Mouse (Mus musculus): ENCODE results near the gene Gm42517. TPM values are rescaled to one million over a fixed set of nuclear protein-coding genes. Genes with fewer than 3 reads are reported as not detected.

The Gm42517 gene
- polyA plus RNA-seq, 1 experiment from 2014 or later: 0.05 TPM

- no peaks in the 10 kb centered on the region for H3K9me3 ChIP-seq (replicated peaks)
- ATAC-seq (ENCODE audit: low read depth): no peak
- H3K27ac ChIP-seq: no peak overlapping the region
- no peak overlapping the region for H3K9ac ChIP-seq
- peaks cover 41% of the 10 kb centered on the region for H3K36me3 ChIP-seq
- H3K4me3 ChIP-seq (replicated peaks): no peak overlapping the region
- 68% methylated on average over 6 of the region's 6 CpGs for WGBS (ENCODE audit: insufficient replicate concordance)
- peaks cover 6% of the 10 kb centered on the region; the same call in 1 of the 2 replicates for H3K4me1 ChIP-seq (replicated peaks)
- no peak for DNase-seq
- no peak overlapping the region for H3K4me2 ChIP-seq
- H3K27me3 ChIP-seq: no peaks in the 10 kb centered on the region
These were observed 19.9 kb downstream of the Gm42517 start for GRCm38 (mm10) chr5:108347843-108348242.

- DNase-seq: no peak
- Histone ChIP-seq H3K9me3 (replicated peaks) (no peaks in the 10 kb centered on the region), H3K27ac (no peak overlapping the region), H3K4me1 (replicated peaks) (peaks cover 6% of the 10 kb centered on the region; the same call in 1 of the 2 replicates), H3K36me3 (peaks cover 41% of the 10 kb centered on the region), H3K4me2 (no peak overlapping the region), H3K9ac (no peak overlapping the region), H3K27me3 (no peaks in the 10 kb centered on the region), H3K4me3 (replicated peaks) (no peak overlapping the region)
- 42% methylated on average over 10 of the region's 10 CpGs for WGBS (ENCODE audit: insufficient replicate concordance)
- ATAC-seq (ENCODE audit: low read depth): peak; percentile 39
These were observed 22.2 kb downstream of the Gm42517 start for GRCm38 (mm10) chr5:108345313-108346071.

GRCm38 (mm10) chr5:108343680-108344170, 24.0 kb downstream of the Gm42517 start:
- Histone ChIP-seq H3K4me1 (replicated peaks) (peaks cover 6% of the 10 kb centered on the region; the same call in 1 of the 2 replicates), H3K36me3 (peaks cover 39% of the 10 kb centered on the region), H3K27ac (no peak overlapping the region), H3K9me3 (replicated peaks) (no peaks in the 10 kb centered on the region), H3K27me3 (no peaks in the 10 kb centered on the region), H3K9ac (no peak overlapping the region), H3K4me2 (no peak overlapping the region), H3K4me3 (replicated peaks) (no peak overlapping the region)
- DNase-seq (no peak), ATAC-seq (ENCODE audit: low read depth) (no peak)
- WGBS (ENCODE audit: insufficient replicate concordance): 78% methylated on average over 4 of the region's 4 CpGs

GRCm38 (mm10) chr5:108338049-108338448, 29.7 kb downstream of the Gm42517 start:
- Histone ChIP-seq H3K36me3 (peaks cover 41% of the 10 kb centered on the region), H3K9me3 (replicated peaks) (no peaks in the 10 kb centered on the region), H3K4me2 (no peak overlapping the region), H3K27me3 (no peaks in the 10 kb centered on the region), H3K9ac (no peak overlapping the region), H3K27ac (no peak overlapping the region), H3K4me3 (replicated peaks) (no peak overlapping the region), H3K4me1 (replicated peaks) (peaks cover 14% of the 10 kb centered on the region)
- ATAC-seq (ENCODE audit: low read depth) (no peak), DNase-seq (no peak)
- WGBS (ENCODE audit: insufficient replicate concordance): 48% methylated on average over 3 of the region's 3 CpGs

- ATAC-seq (ENCODE audit: low read depth): peak; percentile 80
- peaks cover 14% of the 10 kb centered on the region for H3K4me1 ChIP-seq (replicated peaks)
- peak; percentile 42 for DNase-seq
- H3K36me3 ChIP-seq: peaks cover 47% of the 10 kb centered on the region
- no peak overlapping the region for H3K4me3 ChIP-seq (replicated peaks)
- 28% methylated on average over 4 of the region's 4 CpGs for WGBS (ENCODE audit: insufficient replicate concordance)
- no peaks in the 10 kb centered on the region for H3K9me3 ChIP-seq (replicated peaks)
- H3K27ac ChIP-seq: no peak overlapping the region; the same call in 1 of the 2 replicates
- no peak overlapping the region for H3K4me2 ChIP-seq
- H3K9ac ChIP-seq: no peak overlapping the region
- H3K27me3 ChIP-seq: no peaks in the 10 kb centered on the region
These were observed 30.3 kb downstream of the Gm42517 start for GRCm38 (mm10) chr5:108337385-108337784.

GRCm38 (mm10) chr5:108331051-108331450, 36.7 kb downstream of the Gm42517 start:
- WGBS (ENCODE audit: insufficient replicate concordance): 68% methylated on average over 1 of the region's 1 CpGs
- DNase-seq: no peak
- peaks cover 51% of the 10 kb centered on the region for H3K36me3 ChIP-seq

More at GRCm38 (mm10) chr5:108331051-108331450, 36.7 kb downstream of the Gm42517 start:
- H3K9me3 ChIP-seq (replicated peaks): no peaks in the 10 kb centered on the region
- H3K9ac ChIP-seq: no peak overlapping the region
- ATAC-seq (ENCODE audit: low read depth): no peak
- no peaks in the 10 kb centered on the region for H3K27me3 ChIP-seq
- no peaks in the 10 kb centered on the region for H3K4me1 ChIP-seq (replicated peaks)
- no peak overlapping the region for H3K4me2 ChIP-seq
- no peak overlapping the region for H3K27ac ChIP-seq
- no peak overlapping the region for H3K4me3 ChIP-seq (replicated peaks)

Other genes with a start within 250 kb of the Gm42517 start
- 27.2 and 31.4 TPM in 2 replicates for gene Tmed5, start 235.3 kb downstream of the Gm42517 start, polyA plus RNA-seq (2015; fragmentation: Nextera tagmentation; extraction: Ambion mirVana)
- gene Ccdc18, start 235.0 kb downstream of the Gm42517 start, polyA plus RNA-seq (2015; fragmentation: Nextera tagmentation; extraction: Ambion mirVana): 5.4 and 8.3 TPM in 2 replicates
- 30.2 and 39.9 TPM in 2 replicates for gene Dr1, start 99.0 kb downstream of the Gm42517 start, polyA plus RNA-seq (2015; fragmentation: Nextera tagmentation; extraction: Ambion mirVana)
- gene Pigg, start 55.3 kb downstream of the Gm42517 start, polyA plus RNA-seq (2015; fragmentation: Nextera tagmentation; extraction: Ambion mirVana): 3.5 and 4.6 TPM in 2 replicates
- 0.07 and 0.15 TPM in 2 replicates for gene Pde6b, start 20.5 kb upstream of the Gm42517 start, polyA plus RNA-seq (2015; fragmentation: Nextera tagmentation; extraction: Ambion mirVana)
- gene Atp5k, start 66.5 kb upstream of the Gm42517 start, polyA plus RNA-seq (2015; fragmentation: Nextera tagmentation; extraction: Ambion mirVana): 328 and 358 TPM in 2 replicates
- 0.07 and 0.15 TPM in 2 replicates for gene Mfsd7a, start 81.0 kb upstream of the Gm42517 start, polyA plus RNA-seq (2015; fragmentation: Nextera tagmentation; extraction: Ambion mirVana)
- gene Pcgf3, start 93.3 kb upstream of the Gm42517 start, polyA plus RNA-seq (2015; fragmentation: Nextera tagmentation; extraction: Ambion mirVana): 5.7 and 7.8 TPM in 2 replicates
- gene Cplx1, start 182.1 kb upstream of the Gm42517 start, polyA plus RNA-seq (2015; fragmentation: Nextera tagmentation; extraction: Ambion mirVana): 0.06 and 0.09 TPM in 2 replicates